17 mouse cellular contexts compared by ENCODE assay signal in the genomic region with DNA sequence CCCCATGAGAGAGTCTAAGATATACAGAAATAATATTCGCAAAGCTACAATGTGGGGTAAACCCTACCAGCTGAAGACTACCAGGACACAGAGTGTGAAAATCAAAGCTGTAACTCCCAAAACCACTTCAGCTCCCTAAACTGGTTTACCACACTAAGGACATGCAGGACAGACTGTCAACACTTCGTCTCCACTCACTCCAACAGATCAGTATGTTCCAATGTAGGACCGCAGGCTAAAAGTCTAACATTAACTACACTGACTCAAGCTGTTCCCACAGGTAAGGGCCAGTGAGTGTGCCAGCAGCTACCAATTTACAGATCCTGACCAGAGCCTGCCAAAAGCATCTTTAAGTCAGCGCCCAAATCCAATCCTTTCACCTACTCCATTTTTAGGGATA.
DNase-seq lines count a peak whose midpoint lies in the region; ATAC-seq lines count a peak whose summit lies in the region.
"Had no signal": no experiment of that assay in that cellular context is flagged by ENCODE, and none has a peak within 500 bp of the region (broad histone marks: within the 10 kb centered on the region; RNA-seq: fewer than 3 reads in every experiment).

No protein-coding gene starts in this region.

- no peak overlapping the region for H3K27ac ChIP-seq in kidney, embryonic 16.5 days (ENCODE audit: low read length)
- H3K27ac ChIP-seq in embryonic facial prominence, embryonic 10.5 days (replicated peaks), result no peak overlapping the region
- H3K27ac ChIP-seq in forebrain, embryonic 13.5 days, result no peak overlapping the region
- no peak overlapping the region for H3K27ac ChIP-seq in neural tube, embryonic 15.5 days (replicated peaks)
- H3K27ac ChIP-seq: hindbrain, embryonic 12.5 days had no signal

- H3K27me3 ChIP-seq in kidney, embryonic 16.5 days (ENCODE audit: insufficient read depth, low read length), result no peaks in the 10 kb centered on the region
- H3K27me3 ChIP-seq in embryonic facial prominence, embryonic 10.5 days (replicated peaks; ENCODE audit: low read depth, poor library complexity, severe bottlenecking), result no peaks in the 10 kb centered on the region
- no peaks in the 10 kb centered on the region for H3K27me3 ChIP-seq in forebrain, embryonic 13.5 days
- H3K27me3 ChIP-seq in neural tube, embryonic 15.5 days (replicated peaks), result no peaks in the 10 kb centered on the region
- H3K27me3 ChIP-seq: hindbrain, embryonic 12.5 days had no signal

- ATAC-seq in kidney, embryonic 16.5 days (ENCODE audit: low FRiP score, low TSS enrichment), result no peak
- no peak for ATAC-seq in forebrain, embryonic 13.5 days
- ATAC-seq in neural tube, embryonic 15.5 days (ENCODE audit: low FRiP score), result no peak
- ATAC-seq: liver, postnatal 0 days had no signal

- intact Hi-C loops in heart, postnatal 10 days (cut with DNase I), result loop anchor here (2.0 kb wide), 1 partner anchor 59 kb away; no protein-coding TSS in a partner anchor

- H3K4me2 ChIP-seq in kidney, embryonic 16.5 days (replicated peaks; ENCODE audit: low read depth, low read length), result no peak overlapping the region
- H3K4me2 ChIP-seq in forebrain, embryonic 13.5 days, result no peak overlapping the region
- H3K4me2 ChIP-seq in neural tube, embryonic 15.5 days, result no peak overlapping the region
- H3K4me2 ChIP-seq: hindbrain, embryonic 12.5 days; midbrain, embryonic 11.5 days had no signal

- H3K9ac ChIP-seq in kidney, embryonic 16.5 days (replicated peaks; ENCODE audit: low read length), result no peak overlapping the region
- no peak overlapping the region for H3K9ac ChIP-seq in forebrain, embryonic 13.5 days
- H3K9ac ChIP-seq in neural tube, embryonic 15.5 days (replicated peaks), result no peak overlapping the region
- H3K9ac ChIP-seq: hindbrain, embryonic 12.5 days; liver, postnatal 0 days had no signal

- peaks cover 5% of the 10 kb centered on the region; the same call in 1 of the 2 replicates for H3K36me3 ChIP-seq in kidney, embryonic 16.5 days (ENCODE audit: insufficient read depth, low read length)
- H3K36me3 ChIP-seq in embryonic facial prominence, embryonic 10.5 days (replicated peaks), result peaks cover 68% of the 10 kb centered on the region
- peaks cover 29% of the 10 kb centered on the region for H3K36me3 ChIP-seq in forebrain, embryonic 13.5 days (ENCODE audit: poor library complexity, severe bottlenecking)
- H3K36me3 ChIP-seq in neural tube, embryonic 15.5 days, result peaks cover 11% of the 10 kb centered on the region

- no peaks in the 10 kb centered on the region for H3K9me3 ChIP-seq in kidney, embryonic 16.5 days (ENCODE audit: low read length)
- no peaks in the 10 kb centered on the region for H3K9me3 ChIP-seq in embryonic facial prominence, embryonic 10.5 days
- no peaks in the 10 kb centered on the region for H3K9me3 ChIP-seq in forebrain, embryonic 13.5 days (replicated peaks)
- no peaks in the 10 kb centered on the region for H3K9me3 ChIP-seq in neural tube, embryonic 15.5 days (replicated peaks)
- H3K9me3 ChIP-seq: hindbrain, embryonic 12.5 days had no signal

- no peak overlapping the region for H3K4me3 ChIP-seq in kidney, embryonic 16.5 days (ENCODE audit: low read length)
- H3K4me3 ChIP-seq in embryonic facial prominence, embryonic 10.5 days, result no peak overlapping the region
- no peak overlapping the region for H3K4me3 ChIP-seq in forebrain, embryonic 13.5 days
- H3K4me3 ChIP-seq in neural tube, embryonic 15.5 days (replicated peaks), result no peak overlapping the region
- H3K4me3 ChIP-seq: erythroblast, embryonic 14.5 days; hindbrain, embryonic 12.5 days; myocyte had no signal

- H3K4me1 ChIP-seq in kidney, embryonic 16.5 days (ENCODE audit: insufficient read depth, low read length), result peaks cover 4% of the 10 kb centered on the region; the same call in 1 of the 2 replicates
- H3K4me1 ChIP-seq in embryonic facial prominence, embryonic 10.5 days, result no peaks in the 10 kb centered on the region
- H3K4me1 ChIP-seq in forebrain, embryonic 13.5 days, result no peaks in the 10 kb centered on the region
- no peaks in the 10 kb centered on the region for H3K4me1 ChIP-seq in neural tube, embryonic 15.5 days
- H3K4me1 ChIP-seq: hindbrain, embryonic 12.5 days had no signal

- 90% methylated on average over 4 of the region's 4 CpGs for WGBS in kidney, embryonic 16.5 days
- 90% methylated on average over 4 of the region's 4 CpGs for WGBS in embryonic facial prominence, embryonic 10.5 days
- 94% methylated on average over 4 of the region's 4 CpGs for WGBS in forebrain, embryonic 13.5 days
- 95% methylated on average over 4 of the region's 4 CpGs for WGBS in neural tube, embryonic 15.5 days

- peak; percentile 32 for DNase-seq in kidney, adult 18-20 months
- DNase-seq in brain, adult 2 months (ENCODE audit: low read depth, low spot score), result peak; percentile 36
- peak; percentile 6 for DNase-seq in embryonic facial prominence, embryonic 10.5 days (ENCODE audit: low spot score)
- peak; percentile 63 to 69 for DNase-seq in heart, postnatal 10 days
- DNase-seq: adrenal gland, postnatal 25 days; gastrocnemius, postnatal 14 days; layer of hippocampus, postnatal 36 days; liver, postnatal 0 days; lung, postnatal 4 days; right cerebral cortex, postnatal 14 days had no signal

Comparison
In these comparisons a context has a peak if more than half of its experiments do, and no peak if none do; other contexts are left out.
1. DNase-seq: peak in every context shown above with its lines; median percentile 66 in heart, postnatal 10 days; 36 in brain, adult 2 months; 32 in kidney, adult 18-20 months; 6 in embryonic facial prominence, embryonic 10.5 days.